Mouse (Mus musculus) G1E (cell line): Measurements from ENCODE around the gene Dock8.

ENCODE experiments used
- CTCF ChIP-seq: IDR thresholded peaks from 2 replicates; pipeline ENCODE4 v1.5.1; 2012; ENCODE audit warnings: low read depth, low read length, inconsistent platforms, mixed read lengths
- GATA1 ChIP-seq: IDR thresholded peaks from 2 replicates; pipeline ENCODE4 v1.6.1; 2012; ENCODE audit warnings: borderline replicate concordance, low read length, inconsistent platforms, mixed read lengths
- GATA2 ChIP-seq: IDR thresholded peaks from 2 replicates; pipeline ENCODE4 v1.6.1; 2012; ENCODE audit warnings: low read depth, low read length, inconsistent platforms, borderline replicate concordance
- TAL1 ChIP-seq: conservative IDR thresholded peaks from 2 replicates; pipeline ENCODE4 v1.6.1; 2012; ENCODE audit warnings: low read depth, low read length, inconsistent platforms, mixed read lengths

- TF ChIP-seq CTCF (no peak), GATA2 (no peak), TAL1 (no peak), GATA1 (no peak)
These were observed 231.6 kb downstream of the Dock8 start for GRCm38 (mm10) chr19:25230975-25231334.
